In the genomic region with DNA sequence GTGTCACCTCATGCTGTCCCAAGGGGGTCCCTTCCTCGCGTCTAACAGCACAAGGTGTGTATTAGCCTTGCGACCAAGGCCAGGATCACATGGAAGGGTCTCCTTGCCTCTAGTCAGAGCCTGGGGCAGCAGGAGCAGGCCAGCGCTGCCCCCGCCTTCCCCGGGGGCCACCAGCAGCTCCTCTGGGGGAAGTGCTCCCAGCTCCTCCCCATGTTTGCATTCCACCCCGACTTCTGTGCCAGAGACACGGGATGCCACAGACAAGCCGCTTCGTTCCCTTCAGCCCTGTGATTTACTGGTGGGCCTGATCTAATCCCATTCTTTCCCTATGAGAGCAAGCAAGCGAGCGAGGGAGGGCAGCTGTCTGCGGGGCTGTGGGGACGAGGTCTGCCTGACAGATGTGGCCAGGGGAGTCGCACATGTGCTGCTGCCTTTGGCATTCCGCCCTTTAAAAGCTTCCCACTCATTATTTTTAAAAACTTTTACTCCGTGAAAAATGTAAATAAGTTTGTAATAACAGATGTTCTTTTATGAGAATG, we compare ENCODE assay signal across 17 mouse cellular contexts. TPM values are rescaled to one million over a fixed set of nuclear protein-coding genes. Genes with fewer than 3 reads are reported as not detected.
DNase-seq lines count a peak whose midpoint lies in the region; ATAC-seq and TF ChIP-seq lines count a peak whose summit lies in the region.
"Had no signal": no experiment of that assay in that cellular context is flagged by ENCODE, and none has a peak within 500 bp of the region (broad histone marks: within the 10 kb centered on the region; RNA-seq: fewer than 3 reads in every experiment).

No protein-coding gene starts in this region.

- H3K4me3 ChIP-seq in limb, embryonic 12.5 days (replicated peaks): no peak overlapping the region
- no peak overlapping the region for H3K4me3 ChIP-seq in stomach, postnatal 0 days (ENCODE audit: low read depth, low read length)
- H3K4me3 ChIP-seq in hindbrain, embryonic 12.5 days: no peak overlapping the region
- no peak overlapping the region for H3K4me3 ChIP-seq in heart, embryonic 12.5 days
- H3K4me3 ChIP-seq: heart, embryonic 13.5 days; lung, embryonic 15.5 days; midbrain, embryonic 12.5 days; myocyte had no signal

- H3K4me1 ChIP-seq in limb, embryonic 12.5 days (replicated peaks): peaks cover 43% of the 10 kb centered on the region
- no peaks in the 10 kb centered on the region for H3K4me1 ChIP-seq in stomach, postnatal 0 days (replicated peaks; ENCODE audit: control insufficient read depth, insufficient read depth)
- H3K4me1 ChIP-seq in hindbrain, embryonic 12.5 days: no peaks in the 10 kb centered on the region
- H3K4me1 ChIP-seq in heart, embryonic 12.5 days (replicated peaks): peaks cover 18% of the 10 kb centered on the region
- H3K4me1 ChIP-seq: lung, embryonic 15.5 days; midbrain, embryonic 12.5 days had no signal

- H3K4me2 ChIP-seq in limb, embryonic 12.5 days: no peak overlapping the region
- H3K4me2 ChIP-seq in stomach, postnatal 0 days (replicated peaks; ENCODE audit: low read depth): no peak overlapping the region
- no peak overlapping the region for H3K4me2 ChIP-seq in hindbrain, embryonic 12.5 days (replicated peaks)
- no peak overlapping the region for H3K4me2 ChIP-seq in heart, embryonic 12.5 days
- H3K4me2 ChIP-seq: heart, embryonic 13.5 days; lung, embryonic 15.5 days; midbrain, embryonic 12.5 days had no signal

- peak overlapping the region; percentile 37; the same call in 1 of the 2 replicates for H3K27ac ChIP-seq in limb, embryonic 12.5 days
- peak overlapping the region; percentile 40 for H3K27ac ChIP-seq in stomach, postnatal 0 days (replicated peaks)
- H3K27ac ChIP-seq in hindbrain, embryonic 12.5 days: no peak overlapping the region
- no peak overlapping the region for H3K27ac ChIP-seq in heart, embryonic 12.5 days (ENCODE audit: poor library complexity, severe bottlenecking)
- H3K27ac ChIP-seq: heart, embryonic 13.5 days; lung, embryonic 15.5 days; midbrain, embryonic 12.5 days had no signal

- H3K9ac ChIP-seq in limb, embryonic 12.5 days (replicated peaks): no peak overlapping the region
- H3K9ac ChIP-seq in stomach, postnatal 0 days (ENCODE audit: low read length): no peak overlapping the region
- no peak overlapping the region for H3K9ac ChIP-seq in hindbrain, embryonic 12.5 days
- no peak overlapping the region for H3K9ac ChIP-seq in heart, embryonic 12.5 days
- H3K9ac ChIP-seq: heart, embryonic 13.5 days; lung, embryonic 15.5 days; midbrain, embryonic 12.5 days had no signal

- no peak for TF ChIP-seq EP300 in stomach, postnatal 0 days (optimal IDR thresholded peaks at IDR 0.05)

- H3K27me3 ChIP-seq in limb, embryonic 12.5 days: no peaks in the 10 kb centered on the region
- H3K27me3 ChIP-seq in stomach, postnatal 0 days (ENCODE audit: control insufficient read depth, insufficient read depth, low read length): no peaks in the 10 kb centered on the region
- no peaks in the 10 kb centered on the region for H3K27me3 ChIP-seq in hindbrain, embryonic 12.5 days
- H3K27me3 ChIP-seq in heart, embryonic 12.5 days (replicated peaks): no peaks in the 10 kb centered on the region
- H3K27me3 ChIP-seq: heart, embryonic 13.5 days; lung, embryonic 15.5 days; midbrain, embryonic 12.5 days had no signal

- WGBS in limb, embryonic 12.5 days: 29% methylated on average over 17 of the region's 17 CpGs
- 44% methylated on average over 17 of the region's 17 CpGs for WGBS in stomach, postnatal 0 days
- WGBS in hindbrain, embryonic 12.5 days: 77% methylated on average over 17 of the region's 17 CpGs
- WGBS in heart, embryonic 12.5 days: 78% methylated on average over 17 of the region's 17 CpGs

- H3K9me3 ChIP-seq in limb, embryonic 12.5 days: no peaks in the 10 kb centered on the region
- no peaks in the 10 kb centered on the region for H3K9me3 ChIP-seq in stomach, postnatal 0 days (ENCODE audit: control insufficient read depth, low read length)
- no peaks in the 10 kb centered on the region for H3K9me3 ChIP-seq in hindbrain, embryonic 12.5 days (replicated peaks)
- no peaks in the 10 kb centered on the region for H3K9me3 ChIP-seq in heart, embryonic 12.5 days (replicated peaks)
- H3K9me3 ChIP-seq: heart, embryonic 13.5 days; lung, embryonic 15.5 days; midbrain, embryonic 12.5 days had no signal

- peaks cover 97% of the 10 kb centered on the region for H3K36me3 ChIP-seq in limb, embryonic 12.5 days
- H3K36me3 ChIP-seq in stomach, postnatal 0 days (ENCODE audit: control insufficient read depth, insufficient read depth, low read length): peaks cover 24% of the 10 kb centered on the region
- peaks cover 93% of the 10 kb centered on the region for H3K36me3 ChIP-seq in hindbrain, embryonic 12.5 days
- H3K36me3 ChIP-seq in heart, embryonic 12.5 days: peaks cover 97% of the 10 kb centered on the region

- ATAC-seq in limb, embryonic 12.5 days (ENCODE audit: insufficient number of reproducible peaks, insufficient read depth, low FRiP score, low TSS enrichment, low read depth): no peak
- ATAC-seq in stomach, postnatal 0 days (ENCODE audit: low FRiP score, low TSS enrichment): peak; percentile 30; the same call in 1 of the 2 replicates
- no peak for ATAC-seq in hindbrain, embryonic 12.5 days (ENCODE audit: low FRiP score)
- ATAC-seq in heart, embryonic 12.5 days (ENCODE audit: insufficient number of reproducible peaks, low FRiP score): no peak

- peak; percentile 38 for DNase-seq in embryo, embryonic 10 days (ENCODE audit: low spot score)
- no peak for DNase-seq in embryo, embryonic 9.5 days (ENCODE audit: extremely low spot score)
- peak; percentile 19 to 52 for DNase-seq in lung, postnatal 4 days
- DNase-seq in lung, postnatal 36 days: no peak
- DNase-seq in stomach, postnatal 0 days (ENCODE audit: low spot score): peak; percentile 29
- DNase-seq: adrenal gland, postnatal 10 days; cerebellum, adult 2 months; gastrocnemius, postnatal 25 days; kidney, postnatal 36 days; thymus, adult 2 months had no signal

- TF ChIP-seq CTCF in stomach, postnatal 0 days (IDR thresholded peaks at IDR 0.05; ENCODE audit: low read depth): peak; percentile 3; the same call in 1 of the 2 replicates

RNA-seq across cellular contexts. Expression of a gene that starts 57.4 kb away (rescaled TPM):
- polyA plus RNA-seq in limb, embryonic 12.5 days (2016; fragmentation: Nextera tagmentation; extraction: Ambion mirVana): 607 and 623 TPM in 2 replicates
- polyA plus RNA-seq in stomach, postnatal 0 days (2015; fragmentation: Nextera tagmentation; extraction: Ambion mirVana): 150 and 157 TPM in 2 replicates
- 491 and 497 TPM in 2 replicates for polyA plus RNA-seq in hindbrain, embryonic 12.5 days (2016; fragmentation: Nextera tagmentation; extraction: Ambion mirVana)
- 141 and 152 TPM in 2 replicates for polyA plus RNA-seq in heart, embryonic 12.5 days (2016; fragmentation: Nextera tagmentation; extraction: Ambion mirVana)

Comparison
In these comparisons a context has a peak if more than half of its experiments do, and no peak if none do; other contexts are left out.
1. DNase-seq: peak in embryo, embryonic 10 days (single experiment), lung, postnatal 4 days (2 of 2) and stomach, postnatal 0 days (single experiment); none in embryo, embryonic 9.5 days (single experiment) and lung, postnatal 36 days (single experiment).
2. H3K27ac ChIP-seq: peak in limb, embryonic 12.5 days (single experiment) and stomach, postnatal 0 days (single experiment); none in hindbrain, embryonic 12.5 days (single experiment) and heart, embryonic 12.5 days (single experiment).